Mouse (Mus musculus): ENCODE measurements at regions not wholly inside any gene's neighbourhood (a gene's known extent, or its start where the extent isn't known, plus 50 kb on each side); places are given as distances from the start of the nearest gene placed in this dataset.

- TF ChIP-seq POLR2A (IDR thresholded peaks at IDR 0.05; ENCODE audit: low read depth, low read length) (no peak), CTCF (IDR thresholded peaks at IDR 0.05; ENCODE audit: borderline replicate concordance, insufficient read depth, low read length) (no peak)
These were observed 60.7 kb upstream of the Arntl start for GRCm38 (mm10) chr7:113146526-113146925.
